Mouse (Mus musculus) midbrain, embryonic 14.5 days (tissue): ENCODE data around the gene Daw1. TPM values are rescaled to one million over a fixed set of nuclear protein-coding genes. Genes with fewer than 3 reads are reported as not detected.

Source experiments
- ATAC-seq: fragments of 200-750 bp; cut with Nextera tagmentation; 2 replicates; pipeline ENCODE4 v1.8.0; 2017; ENCODE audit warnings: moderate number of reproducible peaks, moderate library complexity; ENCODE audit not compliant: low FRiP score, low TSS enrichment
- DNase-seq: peaks from one replicate; pipeline ENCODE4 v3.0.0-alpha.2; 2015
- H3K27ac ChIP-seq: fragments of 300-500 bp; sonication (generic); replicated peaks from 2 replicates; pipeline ENCODE4 v1.5.1; 2014; ENCODE audit warnings: mild to moderate bottlenecking, low read depth, low read length, moderate library complexity
- H3K27me3 ChIP-seq: fragments of 300-500 bp; sonication (generic); 2 replicates; pipeline ENCODE4 v1.6.1; 2014; ENCODE audit warnings: low read length, control low read depth, mixed read lengths; ENCODE audit not compliant: control insufficient read depth, insufficient read depth
- H3K36me3 ChIP-seq: fragments of 300-500 bp; sonication (generic); 2 replicates; pipeline ENCODE4 v1.6.1; 2014; ENCODE audit warnings: low read length, control low read depth; ENCODE audit not compliant: control insufficient read depth, insufficient read depth
- H3K4me1 ChIP-seq: fragments of 300-500 bp; sonication (generic); 2 replicates; pipeline ENCODE4 v1.6.1; 2014; ENCODE audit warnings: mild to moderate bottlenecking, antibody characterized with exemption, low read length, control low read depth; ENCODE audit not compliant: control insufficient read depth, insufficient read depth
- H3K4me2 ChIP-seq: fragments of 300-500 bp; sonication (generic); 2 replicates; pipeline ENCODE4 v1.6.1; 2014; ENCODE audit warnings: mild to moderate bottlenecking, low read length, moderate library complexity
- H3K4me3 ChIP-seq: fragments of 300-500 bp; sonication (generic); replicated peaks from 2 replicates; pipeline ENCODE4 v1.5.1; 2014; ENCODE audit warnings: low read depth, low read length
- H3K9ac ChIP-seq: fragments of 300-500 bp; sonication (generic); replicated peaks from 2 replicates; pipeline ENCODE4 v1.6.1; 2014; ENCODE audit warnings: mild to moderate bottlenecking, low read length, moderate library complexity
- H3K9me3 ChIP-seq: fragments of 300-500 bp; sonication (generic); 2 replicates; pipeline ENCODE4 v1.6.1; 2016; ENCODE audit warnings: low read length, control low read depth, mixed read lengths; ENCODE audit not compliant: control insufficient read depth
- WGBS: fragments of 180-500 bp; shearing (Covaris S2); extraction: QIAGEN DNeasy Blood & Tissue Kit; methylation state at CpG from one replicate; pipeline ENCODE4 v1.1.7; 2014; 5-methylcytosine and 5-hydroxymethylcytosine counted together
- polyA plus RNA-seq: library from polyadenylated mRNA; unstranded; fragments of >200 nt; fragmentation: Nextera tagmentation; extraction: Ambion mirVana; gene quantifications from 2 replicates; pipeline ENCODE4 v1.2.1, GENCODE M21; 2014

Daw1 gene
- polyA plus RNA-seq, 1 experiment from 2014 or later: 0.80 TPM

GRCm38 (mm10) chr1:83161658-83162057 is 2.1 kb downstream of the Daw1 start:
- ATAC-seq (no peak), DNase-seq (no peak)
- Histone ChIP-seq H3K4me2 (no peak overlapping the region), H3K27ac (no peak overlapping the region), H3K36me3 (no peaks in the 10 kb centered on the region), H3K9ac (no peak overlapping the region), H3K4me3 (no peak overlapping the region), H3K27me3 (no peaks in the 10 kb centered on the region), H3K9me3 (no peaks in the 10 kb centered on the region), H3K4me1 (no peaks in the 10 kb centered on the region)
- 80% methylated on average over 3 of the region's 3 CpGs for WGBS

DNA sequence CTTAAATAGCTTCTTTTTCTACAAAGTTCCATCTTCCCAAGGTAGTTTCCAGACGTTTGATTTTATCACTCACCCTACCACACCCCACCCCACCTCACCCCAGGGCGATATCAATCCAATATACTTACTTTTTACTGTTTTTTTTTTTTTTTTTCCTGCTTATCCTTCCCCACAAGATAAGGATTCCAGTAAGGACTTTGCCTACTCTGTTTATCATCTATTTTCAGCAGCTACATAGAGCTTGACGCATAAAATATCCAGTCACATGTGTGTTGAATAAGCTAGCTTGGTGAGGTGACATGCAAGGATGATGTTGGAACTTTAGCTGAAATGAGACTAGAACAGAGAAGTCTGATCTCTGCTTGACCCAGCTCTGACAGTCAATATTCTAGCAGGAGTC is 4.5 kb downstream of the Daw1 start:
- Histone ChIP-seq H3K9me3 (no peaks in the 10 kb centered on the region), H3K27ac (no peak overlapping the region), H3K4me3 (no peak overlapping the region), H3K4me1 (no peaks in the 10 kb centered on the region), H3K9ac (no peak overlapping the region), H3K36me3 (no peaks in the 10 kb centered on the region), H3K4me2 (no peak overlapping the region), H3K27me3 (no peaks in the 10 kb centered on the region)
- ATAC-seq: no peak
- DNase-seq: no peak
- WGBS: 87% methylated on average over 3 of the region's 3 CpGs

GRCm38 (mm10) chr1:83169158-83169557 is 9.6 kb downstream of the Daw1 start:
- WGBS: 90% methylated on average over 3 of the region's 3 CpGs
- DNase-seq: no peak

DNA sequence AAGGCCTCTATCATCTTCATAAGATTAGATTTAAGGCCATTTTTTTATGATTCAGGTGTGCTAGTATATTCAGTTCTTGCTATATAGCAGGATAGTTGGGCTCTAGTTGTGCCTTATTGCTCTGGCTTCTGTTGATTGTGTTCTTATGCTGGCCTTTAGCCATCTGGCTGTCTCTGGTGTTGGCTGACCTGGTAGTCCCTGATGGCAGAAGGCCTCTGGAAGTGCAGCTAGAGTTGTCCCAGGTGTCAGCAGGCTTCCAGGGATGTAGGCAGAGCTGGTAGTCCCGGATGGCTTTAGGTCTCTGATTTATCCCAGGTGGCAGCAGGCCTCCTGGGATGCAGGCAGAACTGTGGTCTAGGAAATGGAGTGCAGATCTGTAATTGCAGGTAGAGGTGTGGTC is 16.4 kb downstream of the Daw1 start:
- 81% methylated on average over 1 of the region's 1 CpGs for WGBS
- ATAC-seq: no peak

More at GRCm38 (mm10) chr1:83169158-83169557, 9.6 kb downstream of the Daw1 start:
- no peak overlapping the region for H3K27ac ChIP-seq
- no peaks in the 10 kb centered on the region for H3K4me1 ChIP-seq
- H3K9ac ChIP-seq: no peak overlapping the region
- no peak overlapping the region for H3K4me3 ChIP-seq
- no peaks in the 10 kb centered on the region for H3K9me3 ChIP-seq
- H3K27me3 ChIP-seq: no peaks in the 10 kb centered on the region
- H3K36me3 ChIP-seq: no peaks in the 10 kb centered on the region
- no peak overlapping the region for H3K4me2 ChIP-seq
- ATAC-seq: no peak

GRCm38 (mm10) chr1:83179531-83179930 is 20.0 kb downstream of the Daw1 start:
- Histone ChIP-seq H3K27me3 (no peaks in the 10 kb centered on the region), H3K9me3 (no peaks in the 10 kb centered on the region), H3K9ac (no peak overlapping the region), H3K4me1 (no peaks in the 10 kb centered on the region), H3K4me3 (no peak overlapping the region), H3K36me3 (no peaks in the 10 kb centered on the region), H3K4me2 (no peak overlapping the region), H3K27ac (no peak overlapping the region)
- ATAC-seq (no peak), DNase-seq (no peak)
- 90% methylated on average over 7 of the region's 7 CpGs for WGBS

More for the DNA sequence above, 16.4 kb downstream of the Daw1 start:
- Histone ChIP-seq H3K27ac (no peak overlapping the region), H3K4me1 (no peaks in the 10 kb centered on the region), H3K27me3 (no peaks in the 10 kb centered on the region), H3K4me2 (no peak overlapping the region), H3K36me3 (no peaks in the 10 kb centered on the region), H3K9me3 (no peaks in the 10 kb centered on the region), H3K4me3 (no peak overlapping the region), H3K9ac (no peak overlapping the region)
- no peak for DNase-seq

- DNase-seq (peak; percentile 86), ATAC-seq (no peak)
- H3K27me3 ChIP-seq: no peaks in the 10 kb centered on the region
These were observed 21.9 kb downstream of the Daw1 start for GRCm38 (mm10) chr1:83181418-83181817.

DNA sequence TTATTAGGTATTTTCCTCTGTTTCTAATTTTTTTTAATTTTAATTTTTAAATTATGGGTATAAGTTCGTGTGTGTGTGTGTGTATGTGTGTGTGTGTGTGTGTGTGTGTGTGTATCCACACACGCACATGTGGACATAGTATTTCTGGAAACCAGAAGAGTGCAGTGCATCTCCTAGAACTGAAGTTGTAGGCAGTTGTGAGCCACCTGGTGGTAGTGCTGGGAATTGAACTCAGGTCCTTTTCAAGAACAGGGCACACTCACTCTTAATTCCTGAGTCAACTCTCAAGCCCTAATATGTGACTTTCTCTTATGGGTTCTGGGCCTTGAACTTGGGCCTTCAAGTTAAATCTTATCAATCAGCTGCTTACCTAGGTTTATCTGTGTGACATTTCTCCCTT is 27.6 kb downstream of the Daw1 start:
- H3K4me1 ChIP-seq: no peaks in the 10 kb centered on the region
- 51% methylated on average over 2 of the region's 2 CpGs for WGBS
- H3K36me3 ChIP-seq: no peaks in the 10 kb centered on the region
- no peak overlapping the region for H3K4me2 ChIP-seq
- H3K27ac ChIP-seq: no peak overlapping the region
- H3K9ac ChIP-seq: no peak overlapping the region
- no peaks in the 10 kb centered on the region for H3K27me3 ChIP-seq
- no peak overlapping the region for H3K4me3 ChIP-seq
- ATAC-seq (no peak), DNase-seq (peak; percentile 62)
- H3K9me3 ChIP-seq: no peaks in the 10 kb centered on the region

More at GRCm38 (mm10) chr1:83181418-83181817, 21.9 kb downstream of the Daw1 start:
- Histone ChIP-seq H3K4me1 (no peaks in the 10 kb centered on the region), H3K4me2 (no peak overlapping the region), H3K9ac (no peak overlapping the region), H3K27ac (no peak overlapping the region), H3K4me3 (no peak overlapping the region), H3K9me3 (no peaks in the 10 kb centered on the region), H3K36me3 (no peaks in the 10 kb centered on the region)
- 73% methylated on average over 4 of the region's 4 CpGs for WGBS

DNA sequence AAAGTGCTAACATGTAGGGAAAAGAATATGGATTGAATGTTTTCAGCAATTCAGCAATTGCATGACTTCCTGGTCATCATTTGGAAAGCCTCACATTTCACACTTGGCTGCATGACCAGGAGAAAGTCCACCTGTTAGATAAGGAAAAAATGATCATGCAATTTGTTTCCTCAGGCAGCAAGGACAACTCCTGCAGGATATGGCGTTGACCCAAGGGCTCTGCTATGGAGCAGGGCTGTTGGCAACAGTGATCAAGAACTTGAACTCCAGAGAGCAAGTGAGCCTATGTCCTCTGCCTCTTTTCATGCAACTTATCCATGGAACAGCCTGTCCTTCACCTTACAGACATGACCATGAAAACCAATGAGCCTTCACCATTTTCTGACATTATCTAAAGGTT is 50.4 kb downstream of the Daw1 start:
- Histone ChIP-seq H3K9ac (no peak overlapping the region), H3K9me3 (no peaks in the 10 kb centered on the region), H3K4me3 (no peak overlapping the region), H3K36me3 (no peaks in the 10 kb centered on the region), H3K27ac (no peak overlapping the region), H3K27me3 (no peaks in the 10 kb centered on the region), H3K4me2 (no peak overlapping the region), H3K4me1 (no peaks in the 10 kb centered on the region)
- WGBS: 85% methylated on average over 1 of the region's 1 CpGs
- DNase-seq: no peak
- ATAC-seq: no peak

DNA sequence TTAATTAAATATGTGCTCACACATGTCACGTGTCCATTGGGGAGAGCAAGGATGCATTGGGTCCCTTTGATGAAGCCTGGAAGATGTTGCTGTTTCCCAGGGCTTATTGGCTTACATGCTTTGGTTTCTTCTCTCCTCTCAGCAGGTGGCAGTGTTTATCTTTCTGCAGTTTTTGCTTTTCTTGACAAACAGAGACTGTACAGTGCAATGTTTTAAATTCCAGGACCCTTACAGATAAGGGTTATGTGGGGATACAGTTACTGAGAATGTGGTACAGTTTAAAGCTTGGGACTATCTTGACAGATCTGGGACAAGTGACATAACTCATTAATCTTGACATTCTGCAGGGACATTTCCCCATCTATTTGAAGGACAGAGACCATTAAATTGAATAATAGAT is 58.7 kb downstream of the Daw1 start:
- Histone ChIP-seq H3K9me3 (no peaks in the 10 kb centered on the region; the same call in 1 of the 2 replicates), H3K27ac (no peak overlapping the region), H3K36me3 (no peaks in the 10 kb centered on the region), H3K4me1 (no peaks in the 10 kb centered on the region), H3K9ac (no peak overlapping the region), H3K27me3 (no peaks in the 10 kb centered on the region), H3K4me3 (no peak overlapping the region), H3K4me2 (no peak overlapping the region)
- 59% methylated on average over 1 of the region's 1 CpGs for WGBS
- DNase-seq (peak; percentile 77), ATAC-seq (no peak)
